Mouse (Mus musculus) adrenal gland, adult 18-20 months (tissue): Measurements from ENCODE around the gene Aqp7. TPM values are rescaled to one million over a fixed set of nuclear protein-coding genes. Genes with fewer than 3 reads are reported as not detected.
A peak's percentile ranks its signal among the peaks of the same experiment; 100 is the strongest.

Experiments
- DNase-seq, 2 experiments: peaks; one replicate each; pipeline ENCODE4 v3.0.0; 2021 to 2022; ENCODE audit warnings: low spot score in 2 of 2
- total RNA-seq, 2 experiments: library from RNA; stranded (reverse); gene quantifications; 1 replicate in 1 of 2; 2 replicates in 1 of 2; pipeline ENCODE4 v1.2.3; 2021

Gene Aqp7
- total RNA-seq, 2 experiments from 2014 or later, result 13.6 to 55.8 TPM

DNA sequence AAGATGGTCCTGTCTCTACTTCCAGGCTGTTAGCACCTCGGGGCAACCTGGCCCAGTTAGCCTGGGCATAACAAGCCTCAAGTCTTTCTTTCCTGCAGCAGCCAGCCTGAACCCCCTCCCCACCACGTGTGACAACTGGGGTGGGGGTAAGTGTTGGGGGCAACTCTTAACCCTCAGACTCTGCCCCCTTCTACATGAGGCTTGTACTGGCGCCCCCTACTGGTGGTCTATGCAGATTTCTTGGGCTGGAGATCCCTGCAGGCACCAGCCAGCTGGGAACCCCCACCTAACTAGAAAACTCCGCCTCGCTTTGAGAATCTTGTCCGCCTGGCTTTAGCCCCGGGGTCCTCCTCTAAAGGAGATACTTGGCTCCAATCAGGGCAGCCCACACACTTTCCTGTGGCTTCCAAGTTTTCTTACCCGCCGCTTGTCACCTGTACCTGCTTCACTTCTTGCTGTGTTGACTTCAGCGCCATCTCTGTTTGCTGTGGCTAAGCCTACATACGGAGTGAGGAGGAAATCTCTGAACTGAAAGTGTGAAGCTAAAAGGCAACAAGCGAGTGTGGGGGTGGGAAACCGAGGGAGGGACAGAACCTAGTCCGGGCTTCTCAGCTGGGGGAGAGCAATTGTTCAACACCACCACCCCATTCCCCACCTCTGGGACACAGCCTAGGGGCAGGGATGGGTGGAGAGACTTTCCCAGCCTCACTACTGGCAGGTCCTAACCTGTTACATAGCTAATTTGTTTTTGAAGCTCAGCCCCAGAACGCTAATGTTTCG is 16.1 kb upstream of the Aqp7 start:
- peak; percentile 26 to 46 for DNase-seq

DNA sequence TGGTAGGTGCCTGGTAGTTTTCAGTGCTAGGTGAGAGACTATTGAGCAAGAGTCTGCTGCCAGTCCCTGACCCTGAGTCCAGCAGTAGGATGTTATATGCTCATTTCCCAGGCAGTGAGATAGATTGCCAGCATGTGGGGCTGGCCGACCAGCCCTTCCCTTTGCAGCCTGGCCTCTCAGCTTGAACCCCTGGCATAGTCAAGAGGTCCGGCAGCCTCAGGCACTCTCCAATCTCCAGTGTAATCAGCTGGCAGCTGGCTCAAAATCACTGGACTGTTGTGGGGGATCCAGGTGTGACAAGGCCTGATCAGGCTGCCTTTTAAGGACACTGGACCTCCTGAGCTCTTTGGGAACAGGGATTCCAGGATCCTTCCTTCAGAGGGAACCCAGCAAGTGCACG is 15.4 kb upstream of the Aqp7 start:
- DNase-seq, result no peak

- no peak for DNase-seq
Measured at GRCm38 (mm10) chr4:41057361-41057760, 9.4 kb upstream of the Aqp7 start.

DNA sequence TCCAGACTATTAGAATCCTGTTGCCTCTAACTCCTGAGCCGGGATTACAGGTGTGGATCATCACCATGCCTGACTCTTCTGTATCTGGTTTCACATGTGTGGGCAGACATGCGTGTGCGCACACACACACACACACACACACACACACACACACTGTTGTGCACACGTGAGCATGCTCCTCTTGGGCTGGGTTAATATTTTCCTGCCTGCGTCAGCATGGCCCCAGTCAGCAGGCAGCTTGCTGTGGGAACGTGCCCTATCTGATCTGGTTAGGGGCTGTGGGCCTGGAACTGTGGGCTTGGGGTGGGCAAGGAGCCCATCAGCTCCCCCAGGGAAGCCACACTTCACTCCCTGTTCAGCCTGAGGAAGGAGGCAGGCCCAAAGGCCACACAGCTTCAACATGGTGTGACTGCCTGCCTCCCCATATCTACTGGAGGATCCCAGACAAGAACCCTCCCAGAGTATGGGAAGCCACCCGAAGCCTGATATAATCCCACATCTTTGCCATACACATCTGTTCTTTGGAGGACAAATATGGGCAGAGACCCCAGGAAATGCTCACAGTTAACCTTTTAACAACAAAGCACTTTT is 8.9 kb upstream of the Aqp7 start:
- DNase-seq, result no peak

GRCm38 (mm10) chr4:41056253-41056652 is 8.3 kb upstream of the Aqp7 start:
- DNase-seq, result no peak

- no peak for DNase-seq
Measured at GRCm38 (mm10) chr4:41055111-41055510, 7.2 kb upstream of the Aqp7 start.

DNA sequence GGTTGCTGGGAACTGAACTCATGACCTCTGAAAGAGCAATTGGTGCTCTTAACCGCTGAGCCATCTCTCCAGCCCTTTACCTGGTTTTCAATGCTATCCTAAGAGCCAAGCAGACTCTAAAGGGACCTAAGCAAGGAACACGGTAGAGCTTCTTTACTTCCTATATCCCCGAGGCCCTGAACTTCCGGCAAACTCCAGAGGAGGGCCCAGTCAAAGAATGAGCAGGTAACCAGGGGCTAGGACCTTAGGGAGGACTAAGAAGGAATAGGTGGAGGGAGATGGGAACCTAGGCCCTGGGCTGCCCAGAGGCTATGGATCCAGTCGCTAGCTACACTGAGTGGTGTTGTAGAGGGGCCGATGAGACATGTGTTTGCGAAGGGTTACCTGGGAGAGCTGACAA is 3.8 kb upstream of the Aqp7 start:
- DNase-seq, result no peak

- peak; percentile 82 for DNase-seq
Measured at GRCm38 (mm10) chr4:41050726-41051675, 3.1 kb upstream of the Aqp7 start.

GRCm38 (mm10) chr4:41048926-41049325 is 987 bp upstream of the Aqp7 start:
- no peak for DNase-seq

GRCm38 (mm10) chr4:41046254-41046795 is 1.6 kb downstream of the Aqp7 start:
- DNase-seq, result no peak

- DNase-seq, result no peak
Measured at GRCm38 (mm10) chr4:41045288-41045687, 2.7 kb downstream of the Aqp7 start.

DNA sequence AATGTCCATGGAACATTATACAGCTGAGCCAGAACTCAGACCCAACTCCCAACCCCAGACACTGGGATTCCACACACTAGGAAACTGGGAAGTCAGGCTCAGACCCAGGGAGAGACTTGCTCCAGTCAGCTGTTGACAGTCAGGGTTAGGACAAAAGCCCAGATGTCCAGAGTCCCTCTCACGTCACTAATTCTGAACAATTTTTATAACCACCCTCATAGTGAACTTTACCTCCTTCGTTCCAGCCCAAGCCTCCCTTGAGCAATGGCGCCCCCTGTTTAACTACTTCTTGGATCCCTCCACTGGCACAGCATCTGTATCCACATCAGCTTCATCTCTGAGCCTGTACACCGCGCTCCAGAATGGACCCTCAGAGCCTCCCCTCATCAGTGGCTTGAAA is 4.0 kb downstream of the Aqp7 start:
- no peak for DNase-seq

GRCm38 (mm10) chr4:41042880-41043279 is 5.1 kb downstream of the Aqp7 start:
- DNase-seq, result no peak

DNA sequence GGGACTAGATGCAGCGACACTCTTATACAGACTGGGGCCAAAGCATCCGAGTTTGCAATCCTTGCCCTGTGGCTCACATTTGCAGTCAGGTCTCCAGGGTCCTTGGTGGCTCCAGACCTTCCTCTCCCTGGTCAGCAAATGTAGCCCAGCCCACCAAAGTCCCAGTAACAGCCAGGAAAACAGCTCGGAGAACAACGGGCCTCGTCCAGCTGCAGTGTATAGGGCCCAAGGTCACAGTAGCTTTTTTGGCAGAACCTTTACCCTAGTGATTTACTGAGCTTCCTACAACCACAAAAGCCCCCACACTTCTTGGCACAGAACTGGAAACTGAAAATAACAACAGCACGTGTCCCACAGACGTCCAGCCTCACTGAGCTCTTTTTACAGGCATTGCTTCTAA is 7.0 kb downstream of the Aqp7 start:
- no peak for DNase-seq

DNA sequence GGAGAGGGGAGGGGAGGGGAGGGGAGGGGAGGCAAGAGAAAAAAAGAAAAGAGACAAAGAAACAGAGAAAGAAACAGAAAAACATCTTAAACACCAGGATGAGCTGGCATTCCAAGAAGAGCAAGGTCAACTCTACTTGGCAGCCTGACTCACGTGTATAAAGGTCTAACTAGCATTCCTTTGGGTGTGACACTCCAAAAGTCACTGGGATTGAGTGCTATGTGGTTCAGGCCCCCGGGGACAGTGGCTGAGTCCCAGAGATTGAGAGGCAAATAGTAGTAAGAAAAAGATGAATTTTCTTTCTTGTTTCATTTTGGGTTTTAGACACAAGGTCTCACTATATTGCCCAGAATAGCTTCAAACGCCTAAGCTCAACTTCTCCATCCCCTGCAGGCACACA is 10.0 kb downstream of the Aqp7 start:
- DNase-seq, result no peak

DNA sequence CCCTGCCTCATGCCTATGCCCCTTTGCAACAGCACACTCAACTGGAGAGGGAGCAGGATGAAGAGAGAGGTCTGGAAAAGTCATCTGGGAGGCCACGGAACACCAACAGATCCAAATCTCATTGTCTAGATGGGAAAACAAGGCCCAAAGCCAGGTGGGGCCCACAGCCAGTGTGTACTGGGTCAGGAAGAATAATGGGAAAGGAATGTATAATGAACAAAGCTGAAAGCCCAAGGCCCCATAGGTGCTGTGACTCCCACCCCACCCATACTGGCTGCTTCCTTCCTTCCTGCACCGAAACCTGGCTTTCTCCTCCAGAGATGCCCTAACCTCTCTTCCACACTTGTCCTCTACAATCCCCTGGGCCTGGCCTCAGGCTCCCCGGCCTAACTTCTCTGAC is 16.7 kb downstream of the Aqp7 start:
- DNase-seq, result no peak

DNA sequence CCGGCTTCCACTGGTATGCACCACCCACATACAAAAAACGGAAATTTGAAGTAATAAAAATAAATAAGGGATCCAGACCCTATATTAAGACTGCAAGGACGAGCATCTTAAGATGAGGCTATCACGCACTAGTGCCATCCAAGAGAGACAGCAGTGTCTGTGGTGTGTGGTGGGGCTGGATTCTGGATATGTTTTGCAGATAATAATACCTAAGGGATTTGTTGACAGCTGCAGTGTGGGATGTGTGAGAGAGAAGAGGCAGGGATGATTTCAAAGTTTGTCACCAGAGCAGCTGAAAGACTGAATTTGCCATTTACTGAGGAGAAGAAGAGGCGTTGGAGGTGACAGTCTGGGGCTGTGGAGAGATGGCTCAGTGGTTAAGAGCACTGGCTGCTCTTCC is 18.6 kb downstream of the Aqp7 start:
- DNase-seq, result no peak

GRCm38 (mm10) chr4:41028272-41028671 is 19.7 kb downstream of the Aqp7 start:
- no peak for DNase-seq

DNA sequence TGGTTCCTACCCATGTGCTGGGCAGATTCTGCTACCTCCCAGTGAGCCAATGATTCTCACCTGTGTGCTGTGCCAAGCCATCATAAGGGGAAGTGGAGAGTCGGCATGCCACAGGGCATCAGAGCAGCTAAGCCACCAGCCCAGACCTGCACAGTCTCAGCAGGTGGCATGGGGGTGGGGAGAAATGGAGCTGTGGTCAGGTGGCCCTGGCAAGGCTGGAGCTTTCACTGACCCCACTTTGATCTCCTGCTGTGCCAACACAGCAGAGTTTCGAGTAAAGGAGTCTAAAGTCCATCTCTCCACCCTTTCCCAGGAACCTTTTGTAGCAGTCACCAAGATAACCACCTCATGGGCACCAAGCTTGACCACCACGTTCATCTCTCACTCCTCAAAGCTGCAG is 20.1 kb downstream of the Aqp7 start:
- DNase-seq, result no peak

DNA sequence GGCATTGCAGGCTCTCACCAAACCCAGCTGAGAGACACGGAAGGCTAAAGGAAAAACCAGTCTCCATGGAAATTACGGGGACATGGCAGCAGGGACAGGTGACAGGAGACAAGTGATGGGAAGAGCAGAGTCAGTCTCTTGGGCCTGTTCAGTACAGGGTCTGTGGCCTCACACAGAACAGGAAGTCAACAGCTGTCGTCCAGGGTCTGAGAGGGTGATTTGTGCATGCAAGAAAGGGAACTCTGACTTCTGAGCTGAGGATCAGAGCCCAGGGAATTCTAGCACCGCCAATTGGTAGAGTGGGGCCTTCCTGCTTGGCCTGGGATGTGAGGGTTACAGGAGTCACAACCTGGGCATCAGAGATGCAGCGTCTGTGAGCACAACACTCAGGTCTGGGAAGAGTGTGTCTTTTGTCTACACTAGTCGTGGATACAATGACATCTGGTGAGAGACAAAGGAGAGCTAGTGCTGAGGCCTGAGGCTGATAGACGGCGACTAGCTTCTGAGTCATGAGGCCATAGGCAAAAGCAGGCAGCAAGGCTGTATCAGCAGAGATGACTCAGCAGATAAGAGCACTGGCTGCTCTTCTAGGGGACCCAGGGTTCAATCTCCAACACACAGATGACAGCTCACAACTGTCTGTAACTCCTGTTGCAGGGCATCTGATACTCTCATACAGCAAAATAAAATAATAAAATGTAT is 21.7 kb downstream of the Aqp7 start:
- no peak for DNase-seq

DNA sequence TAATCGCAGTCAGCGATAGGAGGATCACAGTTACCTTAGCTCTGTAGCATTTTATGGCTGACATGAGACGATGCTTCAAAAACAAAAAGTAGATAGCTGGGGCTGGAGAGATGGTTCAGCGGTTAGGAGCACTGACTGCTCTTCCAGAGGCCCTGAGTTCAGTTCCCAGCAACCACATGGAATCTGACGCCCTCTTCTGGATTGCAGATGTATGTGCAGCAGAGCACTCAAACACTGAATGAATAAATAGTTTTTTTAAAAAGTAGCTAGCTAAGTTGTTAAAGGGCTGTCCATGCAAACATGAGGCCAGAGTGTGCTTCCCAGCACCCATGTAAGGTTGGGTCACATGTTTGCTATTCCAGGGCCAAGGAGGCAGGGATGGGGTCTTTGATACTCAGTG is 26.8 kb downstream of the Aqp7 start:
- DNase-seq, result no peak
